Mouse (Mus musculus): ENCODE measurements around the gene Papola.
"Not testable (repeated sequence)": the region's sequence is repeated elsewhere in the genome, so short reads cannot be mapped to it uniquely, and the experiment has no call there.

Gene Papola

DNA sequence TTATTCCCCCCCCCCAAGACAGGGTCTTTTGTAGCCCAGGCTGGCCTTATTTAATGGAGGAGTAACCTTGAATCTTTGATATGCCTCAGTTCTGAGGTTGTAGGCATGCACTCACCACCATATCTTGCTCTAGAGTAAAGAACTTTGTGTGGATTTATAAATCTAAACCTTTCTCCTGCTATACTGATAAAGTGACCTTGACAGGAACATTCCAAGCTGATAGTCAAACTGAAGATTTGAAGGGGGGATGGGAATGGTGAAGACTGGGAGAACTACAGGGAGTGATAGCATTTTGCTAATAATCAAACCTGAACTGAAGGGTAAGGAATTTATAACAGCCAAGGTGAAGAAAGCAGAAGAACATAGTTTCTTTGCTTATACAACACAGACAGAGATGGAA, 13.5 kb downstream of the Papola start:
- DNase-seq (ENCODE audit: low read depth in 1 of 2, low spot score in 2 of 2), result no peak

DNA sequence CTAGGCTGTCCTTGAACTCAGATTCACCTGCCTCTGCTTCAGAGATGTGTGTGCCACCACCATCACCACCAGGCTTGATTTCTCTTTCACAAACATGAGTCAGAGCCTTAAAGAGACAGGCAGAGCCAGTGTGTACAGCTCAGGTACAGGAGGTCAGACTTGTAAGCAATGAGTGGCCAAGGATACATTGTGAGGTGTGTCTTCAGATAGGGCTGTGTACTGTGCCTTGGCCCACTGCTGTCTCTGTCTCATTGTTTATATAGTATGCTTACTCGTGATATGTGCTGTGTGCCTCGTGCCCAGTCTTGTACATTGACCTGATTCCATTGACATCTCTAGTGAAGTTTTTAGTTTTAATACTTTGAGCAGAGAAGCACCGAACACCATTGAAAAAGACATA, 21.3 kb downstream of the Papola start:
- no peak for DNase-seq (ENCODE audit: low read depth in 1 of 2, low spot score in 2 of 2)

DNA sequence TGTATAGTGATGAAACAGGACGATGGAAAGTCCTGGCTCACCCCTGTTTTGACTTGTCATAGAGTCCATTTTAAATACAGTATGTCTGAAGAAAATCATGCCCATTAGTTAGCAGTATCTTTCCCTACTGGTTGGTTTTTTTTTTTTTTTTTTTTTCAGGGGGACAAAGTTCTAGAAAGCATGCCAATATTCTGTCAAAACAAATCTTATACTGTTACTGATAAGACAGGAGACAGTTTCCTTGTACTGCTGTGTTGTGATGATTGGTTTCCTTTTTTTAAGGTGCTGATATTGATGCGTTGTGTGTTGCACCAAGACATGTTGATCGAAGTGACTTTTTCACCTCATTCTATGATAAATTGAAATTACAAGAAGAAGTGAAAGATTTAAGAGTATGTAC, 21.7 kb downstream of the Papola start:
- DNase-seq (ENCODE audit: low read depth in 1 of 2, low spot score in 2 of 2), result no peak

DNA sequence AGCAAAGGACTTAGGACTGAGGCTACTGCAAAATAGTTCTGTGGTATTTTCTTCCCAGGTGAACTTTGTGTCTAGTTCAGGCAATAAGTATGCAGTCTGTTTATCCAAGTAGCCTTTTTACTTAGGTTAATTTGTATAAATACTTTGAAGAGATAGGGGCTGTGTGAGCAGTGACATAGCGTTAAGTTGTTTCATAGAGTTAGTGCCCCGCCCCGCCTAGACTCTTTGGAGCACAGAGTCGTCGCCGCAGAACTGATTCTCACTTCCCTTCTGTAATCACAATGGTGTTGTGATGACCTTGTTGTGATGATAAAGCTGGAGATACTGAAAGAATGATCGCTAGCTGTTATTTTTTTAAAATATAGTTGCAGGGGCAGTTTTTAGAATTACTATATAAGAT, 22.9 kb downstream of the Papola start:
- DNase-seq (ENCODE audit: low read depth in 1 of 2, low spot score in 2 of 2), result no peak

DNA sequence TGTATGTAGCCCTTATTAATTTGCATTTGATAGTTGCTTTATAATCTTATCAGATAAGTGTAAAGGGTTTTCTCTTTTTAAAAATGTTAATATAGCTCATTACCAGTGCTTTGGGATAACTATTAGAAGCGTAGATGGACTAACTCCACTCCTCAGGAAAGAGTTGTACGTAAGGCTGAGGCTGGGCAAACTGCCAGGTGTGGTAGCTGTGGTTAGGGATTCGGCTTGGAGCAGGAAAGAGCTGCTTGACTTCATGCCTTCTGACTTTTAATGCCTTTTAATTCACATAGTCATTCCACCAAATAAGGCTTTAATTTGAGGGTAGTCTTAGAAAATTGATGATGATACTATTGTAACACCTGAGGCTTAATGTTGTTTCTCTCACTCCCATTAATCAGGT, 24.5 kb downstream of the Papola start:
- no peak for DNase-seq (ENCODE audit: low read depth in 1 of 2, low spot score in 2 of 2)

DNA sequence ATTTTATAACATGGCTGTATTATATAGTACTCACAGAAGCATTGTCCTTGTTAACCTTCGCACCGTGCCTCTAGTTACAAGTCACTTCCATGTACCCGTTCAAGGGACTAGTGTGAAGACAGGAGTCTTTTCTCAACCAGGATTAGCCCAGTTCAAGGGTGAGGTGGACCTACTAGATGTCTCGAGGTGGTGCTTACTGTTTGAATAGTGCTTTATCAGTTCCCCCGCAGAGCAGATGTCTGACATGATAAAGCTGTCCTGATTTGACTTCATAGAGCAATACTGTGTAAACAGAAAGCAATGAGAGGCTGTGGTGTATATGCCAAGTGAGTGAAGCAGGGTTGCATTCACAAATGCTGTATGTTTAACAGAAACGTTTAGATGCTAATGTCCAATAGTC, 26.1 kb downstream of the Papola start:
- DNase-seq (ENCODE audit: low read depth in 1 of 2, low spot score in 2 of 2), result no peak

DNA sequence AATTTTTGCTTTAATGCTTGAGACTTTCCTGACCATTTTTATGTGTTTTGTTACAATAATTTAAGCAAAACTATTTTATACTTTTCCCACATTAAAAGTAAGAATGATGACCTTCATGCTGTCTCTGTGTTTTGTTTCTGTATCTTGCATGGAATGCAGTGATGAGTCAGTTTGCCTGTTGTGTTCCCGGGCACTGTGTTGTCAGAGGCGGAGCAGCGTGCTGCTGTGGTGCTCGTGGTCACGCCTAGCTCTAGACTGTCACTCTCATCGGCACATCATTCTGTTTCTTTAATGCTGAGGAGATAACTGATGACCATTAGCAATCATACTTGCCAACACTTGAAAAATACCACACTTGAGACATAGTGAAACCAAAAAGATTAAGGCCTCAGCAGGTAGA, 29.5 kb downstream of the Papola start:
- DNase-seq (ENCODE audit: low read depth in 1 of 2, low spot score in 2 of 2), result no peak

DNA sequence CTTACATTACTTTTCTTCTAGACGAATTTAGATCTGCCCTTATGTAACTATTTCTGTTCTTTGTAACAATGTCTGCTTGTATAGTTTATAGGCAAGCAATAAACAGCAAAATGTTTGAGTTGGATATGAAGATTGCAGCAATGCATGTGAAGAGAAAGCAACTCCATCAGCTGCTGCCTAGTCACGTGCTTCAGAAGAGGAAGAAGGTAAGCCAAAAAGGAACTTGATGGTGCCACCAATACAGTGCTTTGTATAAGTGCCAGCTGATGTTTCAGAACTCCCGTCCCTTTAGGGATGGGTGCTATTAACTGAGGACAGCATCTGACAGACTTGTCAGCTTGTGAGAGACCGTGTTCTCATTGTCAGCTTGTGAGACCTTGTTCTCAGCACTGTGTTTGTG, 39.0 kb downstream of the Papola start:
- no peak for DNase-seq (ENCODE audit: low read depth in 1 of 2, low spot score in 2 of 2)

DNA sequence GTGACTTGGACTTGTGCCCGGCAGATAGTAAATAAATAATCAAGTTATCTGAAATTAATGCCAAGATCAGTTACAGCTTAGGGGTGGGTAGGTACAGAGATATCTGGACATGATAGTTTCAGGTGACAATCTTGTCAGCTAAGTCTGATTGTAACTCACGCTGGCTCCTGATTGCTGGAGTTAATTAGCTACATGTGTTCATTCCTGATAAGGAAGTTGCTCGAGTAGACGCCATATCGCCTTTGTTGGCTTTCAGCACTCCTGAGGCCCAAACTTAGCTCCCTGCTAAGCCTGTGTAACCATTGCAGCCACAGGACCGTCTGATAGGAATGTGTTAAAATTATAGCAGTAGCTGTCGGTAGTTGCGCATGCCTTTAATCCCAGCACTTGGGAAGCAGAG, 40.2 kb downstream of the Papola start:
- DNase-seq (ENCODE audit: low read depth in 1 of 2, low spot score in 2 of 2), result no peak

DNA sequence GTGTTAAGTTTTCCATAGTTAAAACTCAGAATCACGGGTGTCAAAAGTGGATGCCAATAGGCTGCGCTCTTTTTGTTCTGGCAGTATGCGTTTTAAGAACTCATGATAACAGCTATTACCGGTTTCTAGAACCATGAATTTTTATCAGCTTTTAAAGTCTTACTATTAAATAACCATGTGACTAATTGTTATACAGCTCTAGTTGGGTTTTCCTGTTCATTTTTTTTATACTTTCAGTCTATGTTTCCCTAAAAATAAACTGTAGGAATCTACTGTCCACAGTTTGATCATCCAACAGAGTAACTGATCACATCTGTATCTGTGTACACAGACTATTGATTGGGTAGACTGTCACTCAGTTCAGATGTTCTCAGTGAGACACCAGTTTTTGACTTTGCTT, 40.8 kb downstream of the Papola start:
- DNase-seq (ENCODE audit: low read depth in 1 of 2, low spot score in 2 of 2), result no peak

DNA sequence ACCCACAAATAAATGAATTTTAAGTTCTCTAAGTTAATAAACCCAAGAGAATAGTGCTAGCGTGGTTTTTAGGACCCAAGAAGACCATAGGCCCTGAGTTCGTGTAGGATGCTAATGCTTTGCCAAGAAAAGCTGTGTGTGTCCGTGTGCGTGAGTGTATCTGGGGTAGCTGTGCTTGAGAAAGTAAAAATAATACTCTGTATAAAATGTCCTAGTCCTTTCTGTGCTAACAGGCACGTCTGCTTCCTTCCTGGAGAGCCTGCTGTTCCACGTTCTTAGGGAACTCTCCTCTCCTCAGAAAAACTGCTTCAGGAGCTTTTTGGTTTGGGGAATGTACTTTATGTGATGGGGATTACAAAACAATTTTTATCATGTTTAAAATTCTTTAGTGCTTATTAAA, 48.0 kb downstream of the Papola start:
- DNase-seq (ENCODE audit: low read depth in 1 of 2, low spot score in 2 of 2), result no peak

DNA sequence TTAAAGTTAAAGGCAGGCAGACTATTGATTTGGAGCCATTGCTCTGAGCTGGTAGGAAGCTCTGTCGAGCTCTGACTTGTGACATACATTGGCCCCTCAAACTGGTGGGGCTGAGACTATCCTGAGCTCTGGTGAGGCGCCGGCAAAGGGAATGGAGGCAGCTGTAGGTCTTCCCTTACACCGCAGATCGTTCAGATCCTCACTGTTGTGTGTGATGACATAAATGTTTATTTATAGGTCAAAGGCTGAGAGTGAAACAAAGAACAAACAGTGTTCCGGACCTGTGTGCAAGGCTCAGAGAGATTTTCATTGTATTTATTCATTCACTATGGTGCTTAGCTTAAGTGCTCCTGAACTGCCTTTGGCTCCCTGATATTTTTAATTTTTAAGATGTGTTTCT, 50.4 kb downstream of the Papola start:
- DNase-seq (ENCODE audit: low read depth in 1 of 2, low spot score in 2 of 2), result no peak

DNA sequence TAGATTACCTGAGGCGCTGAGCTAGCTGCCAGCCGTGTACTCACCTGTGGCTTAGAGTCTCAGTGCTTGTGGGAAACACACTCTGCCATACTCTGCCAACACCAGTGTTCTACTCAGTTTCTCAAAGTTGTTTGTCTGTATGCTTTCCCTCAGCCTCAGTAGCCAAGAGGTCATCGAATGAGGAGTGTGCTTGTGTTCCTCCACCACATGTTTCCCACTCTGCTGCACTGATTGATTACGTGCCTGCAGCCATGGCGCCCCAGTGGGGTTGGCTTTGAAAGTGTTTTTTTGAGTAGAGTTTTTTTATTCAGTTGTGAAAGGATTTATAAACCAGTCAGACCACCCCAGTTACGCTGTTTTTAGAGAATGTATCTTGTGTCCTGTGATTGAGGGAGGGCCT, 51.1 kb downstream of the Papola start:
- no peak for DNase-seq (ENCODE audit: low read depth in 1 of 2, low spot score in 2 of 2)

DNA sequence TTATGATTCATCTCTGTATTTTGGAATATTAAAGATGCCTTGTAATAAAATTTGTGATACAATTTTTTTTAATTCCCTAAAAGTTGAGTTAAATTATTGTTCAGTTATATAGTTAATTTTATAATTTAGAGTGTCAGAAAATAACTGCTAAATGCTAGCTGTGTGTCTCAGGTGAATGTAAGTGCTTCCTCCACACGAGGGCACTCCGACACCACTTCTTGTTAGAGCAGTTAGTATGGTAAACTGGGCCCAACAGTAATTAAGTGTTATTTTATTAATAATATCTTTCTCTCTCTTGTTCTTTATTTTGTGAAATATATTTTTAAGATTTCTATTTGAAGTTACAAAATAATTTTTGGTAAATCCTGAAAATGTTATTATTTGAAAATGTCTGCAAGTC, 51.7 kb downstream of the Papola start:
- no peak for DNase-seq (ENCODE audit: low read depth in 1 of 2, low spot score in 2 of 2)

DNA sequence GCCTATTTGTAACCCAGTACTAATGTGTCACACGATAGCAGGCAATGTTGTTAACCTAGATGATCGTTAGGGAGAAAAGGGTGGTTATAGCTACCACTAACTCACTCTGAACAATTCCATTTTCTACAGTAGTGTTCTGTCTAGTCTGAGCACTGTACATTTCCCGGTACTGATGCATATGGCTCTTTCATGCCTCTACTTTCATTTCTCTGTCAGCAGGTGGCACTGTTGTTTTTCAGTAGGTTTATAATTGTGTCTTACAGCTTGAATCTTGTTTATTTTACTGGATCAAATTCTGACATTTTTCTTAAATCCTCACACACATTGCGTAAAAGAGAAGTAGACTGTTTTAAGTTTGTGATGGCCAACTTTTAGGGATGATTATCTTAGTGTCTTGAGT, 54.6 kb downstream of the Papola start:
- DNase-seq (ENCODE audit: low read depth in 1 of 2, low spot score in 2 of 2), result no peak

DNA sequence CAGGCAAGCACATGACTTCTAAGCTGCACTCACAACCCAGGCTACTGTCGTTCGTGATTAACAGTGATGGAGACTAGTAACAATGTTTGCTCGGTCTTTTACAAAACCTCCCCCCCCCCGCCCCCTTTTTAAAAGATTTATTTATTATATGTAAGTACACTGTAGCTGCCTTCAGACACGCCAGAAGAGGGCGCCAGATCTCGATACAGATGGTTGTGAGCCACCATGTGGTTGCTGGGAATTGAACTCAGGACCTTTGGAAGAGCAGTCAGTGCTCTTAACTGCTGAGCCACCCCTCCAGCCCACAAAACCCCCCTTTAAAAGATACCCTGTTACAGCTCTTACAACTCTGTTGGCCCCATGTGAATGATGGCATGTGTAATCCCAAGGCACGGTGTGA, 56.1 kb downstream of the Papola start:
- DNase-seq (ENCODE audit: low read depth in 1 of 2, low spot score in 2 of 2), result not testable (repeated sequence)

DNA sequence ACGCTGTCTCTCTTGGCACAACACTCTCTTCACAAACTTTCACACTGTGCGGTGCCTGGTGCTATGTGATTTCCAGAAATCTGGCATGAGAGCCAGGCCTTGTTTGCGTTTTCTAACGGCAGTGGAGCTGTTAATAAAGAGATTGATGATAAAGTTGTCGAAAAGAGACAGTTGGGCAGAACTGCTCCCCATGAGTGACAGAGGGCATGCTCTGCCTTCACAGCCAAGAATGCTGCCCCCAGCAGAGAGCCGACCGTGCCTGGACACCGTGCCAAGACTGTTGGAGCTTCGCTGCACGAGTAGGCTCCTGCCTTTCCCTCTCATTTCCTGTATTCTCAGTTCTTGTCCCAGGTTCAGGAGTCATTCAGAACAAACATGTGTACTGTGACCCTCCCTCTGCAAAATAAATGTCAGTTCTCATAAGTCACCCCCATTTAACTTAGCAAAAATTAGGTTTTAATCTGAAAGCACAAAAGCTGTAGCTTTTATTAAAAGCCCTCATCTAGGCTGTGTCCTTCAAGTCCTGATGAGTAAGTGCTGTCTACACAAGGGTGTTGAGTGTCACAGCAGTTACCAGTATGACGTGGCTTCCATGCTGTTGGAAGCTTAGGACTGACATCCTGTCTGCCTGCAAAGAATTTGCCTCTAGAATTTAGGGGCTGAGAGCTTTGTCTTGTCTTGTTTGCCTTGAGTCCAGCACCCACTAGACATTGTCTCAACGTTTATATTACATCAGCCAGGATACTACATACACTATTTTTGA, 58.9 kb downstream of the Papola start:
- DNase-seq (ENCODE audit: low read depth in 1 of 2, low spot score in 2 of 2), result no peak

DNA sequence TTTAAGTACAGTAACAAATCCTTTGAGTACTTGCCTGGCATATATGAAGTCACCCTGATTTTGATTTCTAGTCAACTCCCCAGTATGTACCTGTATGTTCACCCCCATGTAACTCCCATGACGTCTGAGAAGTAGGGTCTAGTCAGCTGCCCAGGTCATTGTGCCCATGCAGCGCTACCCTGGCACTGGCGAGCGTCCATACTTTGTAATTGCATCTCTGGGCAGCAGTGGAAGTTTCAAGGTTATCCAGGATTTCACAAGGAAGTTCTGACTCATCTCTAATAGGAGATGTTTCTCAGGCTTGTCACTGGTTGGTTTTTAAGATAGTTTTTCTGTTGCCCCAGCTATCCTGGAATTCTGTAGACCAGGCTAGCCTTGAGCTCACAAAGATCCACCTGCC, 59.9 kb downstream of the Papola start:
- no peak for DNase-seq (ENCODE audit: low read depth in 1 of 2, low spot score in 2 of 2)

DNA sequence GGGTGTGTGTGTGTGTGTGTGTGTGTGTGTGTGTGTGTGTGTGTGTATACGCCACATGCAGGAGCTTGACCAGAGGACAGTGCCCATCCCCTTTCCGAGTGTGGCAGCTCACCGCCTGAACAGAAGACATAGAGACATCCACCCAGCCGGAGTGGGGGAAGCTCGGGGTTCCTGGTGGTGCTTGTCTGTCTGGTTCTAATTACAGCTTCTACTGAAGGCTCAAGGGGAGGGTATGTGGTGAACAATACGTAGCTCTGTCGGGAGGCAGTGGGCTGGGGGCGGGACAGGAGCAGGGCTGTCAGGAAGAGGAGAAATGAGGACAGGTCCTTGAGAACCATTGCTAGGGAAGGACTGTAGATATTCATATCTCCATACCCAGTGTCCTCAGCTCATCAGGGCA, 64.6 kb downstream of the Papola start:
- no peak for DNase-seq (ENCODE audit: low read depth in 1 of 2, low spot score in 2 of 2)

DNA sequence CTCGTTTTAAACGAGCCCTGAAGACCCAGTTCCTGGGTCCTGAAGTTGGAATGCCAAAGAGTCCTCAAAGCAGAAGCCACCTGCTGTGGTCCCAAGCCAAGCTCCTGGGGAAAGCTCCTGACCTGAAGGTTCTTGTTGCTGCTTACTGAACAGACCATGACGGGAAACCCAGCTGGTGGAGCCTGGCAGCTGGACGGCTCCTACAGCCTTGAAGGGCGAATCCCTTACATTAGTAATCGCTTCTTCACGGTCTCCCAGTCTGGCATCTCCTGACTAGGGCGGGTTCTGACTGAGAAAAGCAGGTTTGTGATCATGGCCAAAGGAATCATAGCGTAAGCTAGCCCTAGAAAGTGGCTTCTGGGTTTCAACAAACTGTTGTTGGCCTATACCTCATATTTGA, 66.2 kb downstream of the Papola start:
- no peak for DNase-seq (ENCODE audit: low read depth in 1 of 2, low spot score in 2 of 2)

DNA sequence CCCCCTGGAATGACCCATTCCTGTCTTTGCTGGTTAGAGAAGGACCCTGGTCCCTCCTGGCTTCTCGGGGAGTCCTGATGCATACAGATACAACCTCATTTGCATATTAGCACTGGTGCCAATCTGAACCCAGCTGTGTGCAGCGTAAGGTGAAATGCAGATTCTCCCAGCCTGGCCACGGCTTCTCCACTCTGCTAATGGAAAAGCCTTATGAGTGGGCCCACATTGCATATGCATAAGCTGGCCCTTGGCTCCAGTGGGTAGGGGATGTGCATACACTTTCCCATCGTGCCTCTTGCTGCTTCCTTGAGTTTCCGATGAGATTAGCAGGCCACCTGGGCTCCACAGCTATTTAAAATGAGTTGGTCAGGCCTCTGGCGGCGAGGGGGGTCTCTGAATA, 68.3 kb downstream of the Papola start:
- DNase-seq (ENCODE audit: low read depth in 1 of 2, low spot score in 2 of 2), result no peak

DNA sequence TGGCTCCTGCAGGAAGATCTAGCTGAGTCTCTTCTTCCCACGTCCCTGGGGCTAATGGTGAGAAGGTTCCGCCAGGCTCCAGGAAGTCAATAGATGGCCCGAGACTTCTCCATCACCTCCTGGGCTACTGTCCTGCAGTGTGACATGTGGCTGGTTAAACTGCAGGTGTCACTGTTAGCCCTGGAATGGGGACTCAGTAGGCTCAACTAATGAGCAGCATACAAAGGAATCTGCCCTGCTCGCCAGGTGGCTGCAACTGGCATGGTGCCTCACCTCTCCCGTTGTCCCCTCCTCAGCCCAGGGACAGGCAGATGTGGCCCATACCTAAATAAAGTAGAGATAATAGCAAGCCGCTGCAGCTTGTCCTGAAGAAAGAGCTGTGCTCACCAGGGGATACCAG, 70.1 kb downstream of the Papola start:
- no peak for DNase-seq (ENCODE audit: low read depth in 1 of 2, low spot score in 2 of 2)

DNA sequence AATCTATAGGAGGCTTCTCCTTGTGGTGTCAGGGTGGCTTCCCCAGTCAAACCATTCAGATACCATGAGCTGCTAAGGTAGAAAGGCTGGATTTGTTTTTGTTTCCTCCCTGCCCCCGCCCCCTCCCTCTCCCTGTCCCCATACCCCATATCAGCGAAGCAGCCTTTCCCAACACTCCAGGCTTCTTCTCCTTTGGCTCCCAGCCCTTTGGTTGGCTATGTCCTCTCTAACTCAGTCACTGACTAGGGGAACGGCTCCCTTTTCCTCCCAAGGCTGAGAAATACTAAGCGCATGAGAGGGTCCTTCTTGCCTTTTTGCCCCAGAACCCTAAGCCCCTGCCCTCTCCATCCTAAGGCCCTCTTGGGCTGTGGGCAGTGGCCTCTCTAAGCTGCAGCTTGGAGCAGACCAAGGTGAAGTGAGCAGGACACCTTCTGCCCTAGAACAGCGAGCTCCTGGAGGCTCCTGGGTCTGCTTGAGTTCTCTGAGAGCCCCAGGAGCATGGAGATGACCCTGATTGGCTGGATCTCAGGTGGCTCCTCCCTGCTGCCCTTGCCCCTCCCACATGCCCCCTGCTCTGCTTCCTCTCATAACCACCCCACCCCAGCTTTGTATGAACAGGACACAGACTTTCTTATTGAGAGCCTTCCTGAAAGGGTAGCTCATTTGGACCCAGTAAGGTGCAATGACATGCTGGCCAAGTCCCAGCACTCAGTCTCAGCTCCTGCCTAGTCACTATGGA, 73.6 kb downstream of the Papola start:
- no peak for DNase-seq (ENCODE audit: low read depth in 1 of 2, low spot score in 2 of 2)
